Mouse (Mus musculus): Measurements from ENCODE around the gene Pck1. TPM values are rescaled to one million over a fixed set of nuclear protein-coding genes. Genes with fewer than 3 reads are reported as not detected.

The Pck1 gene
- total and polyA plus RNA-seq, 2 experiments from 2014 or later = 0.29 to 1.7 TPM

DNA sequence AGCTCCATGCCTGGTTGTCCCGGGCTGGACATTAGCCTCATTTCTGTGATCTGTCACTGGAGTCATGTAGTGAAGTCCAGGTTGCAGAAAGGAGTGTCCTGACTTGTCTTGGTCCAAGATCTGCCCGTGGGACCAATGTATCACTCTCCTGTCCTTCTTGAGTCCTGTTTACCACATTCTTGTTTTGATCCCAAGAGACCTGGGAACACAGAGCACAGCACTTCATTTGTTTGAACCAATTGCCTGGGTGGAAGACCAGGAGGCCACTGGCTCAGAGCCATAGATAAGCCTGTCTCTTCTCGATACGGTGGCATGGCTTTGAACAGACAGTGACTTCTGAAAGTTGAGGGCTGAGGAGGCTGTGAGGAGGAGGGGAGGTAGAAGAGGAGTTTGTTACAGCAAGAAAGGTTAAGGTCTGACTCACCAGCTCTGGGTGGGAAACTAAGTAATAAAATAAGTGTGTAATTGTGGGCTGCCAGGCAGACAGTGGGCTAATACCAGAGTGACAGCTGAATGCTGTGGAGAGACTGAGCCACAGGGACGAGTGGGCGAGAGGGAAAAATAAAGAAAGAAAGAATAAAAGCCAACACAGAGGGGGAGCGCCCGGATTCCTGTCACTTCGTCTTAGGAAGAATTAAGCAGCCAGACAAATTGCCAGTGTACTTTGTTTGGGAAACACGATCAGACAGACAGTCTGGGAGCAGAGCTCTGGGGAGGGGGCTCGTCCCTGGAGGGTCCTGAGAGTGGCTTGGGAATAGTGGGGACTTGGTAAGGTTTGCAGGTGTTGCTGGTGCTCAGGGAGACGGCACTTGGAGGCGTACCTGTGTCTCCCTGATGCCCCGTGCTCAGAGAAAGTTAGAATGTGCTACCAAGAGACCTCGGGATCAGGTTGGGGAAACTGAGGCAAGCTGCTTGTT lies 14.3 kb upstream of the Pck1 start:
- Histone ChIP-seq H3K4me3 (ENCODE audit: low read depth, low read length) (no peak overlapping the region), H3K27ac (ENCODE audit: low read depth) (no peak overlapping the region), H3K9ac (replicated peaks; ENCODE audit: low read depth, low read length) (no peak overlapping the region), H3K4me1 (ENCODE audit: control insufficient read depth, insufficient read depth) (0 out of 2 replicates have a peak, but pooled peaks cover 4% of the 10 kb centered on the region), H3K4me2 (ENCODE audit: low read depth, low read length) (no peak overlapping the region), H3K9me3 (replicated peaks; ENCODE audit: control insufficient read depth, low read length) (no peaks in the 10 kb centered on the region), H3K27me3 (ENCODE audit: control insufficient read depth, insufficient read depth, low read length) (peaks cover 5% of the 10 kb centered on the region; the same call in 1 of the 2 replicates), H3K36me3 (replicated peaks; ENCODE audit: control insufficient read depth, insufficient read depth, low read length) (no peaks in the 10 kb centered on the region)
- no peak for ATAC-seq (ENCODE audit: insufficient read depth, low read depth)
- 63% methylated on average over 15 of the region's 15 CpGs for WGBS
- no peak for DNase-seq (ENCODE audit: low spot score)
- no peak for TF ChIP-seq EP300 (IDR thresholded peaks at IDR 0.05; ENCODE audit: low read depth)
- TF ChIP-seq CTCF (IDR thresholded peaks at IDR 0.05; ENCODE audit: low read depth) = no peak

DNA sequence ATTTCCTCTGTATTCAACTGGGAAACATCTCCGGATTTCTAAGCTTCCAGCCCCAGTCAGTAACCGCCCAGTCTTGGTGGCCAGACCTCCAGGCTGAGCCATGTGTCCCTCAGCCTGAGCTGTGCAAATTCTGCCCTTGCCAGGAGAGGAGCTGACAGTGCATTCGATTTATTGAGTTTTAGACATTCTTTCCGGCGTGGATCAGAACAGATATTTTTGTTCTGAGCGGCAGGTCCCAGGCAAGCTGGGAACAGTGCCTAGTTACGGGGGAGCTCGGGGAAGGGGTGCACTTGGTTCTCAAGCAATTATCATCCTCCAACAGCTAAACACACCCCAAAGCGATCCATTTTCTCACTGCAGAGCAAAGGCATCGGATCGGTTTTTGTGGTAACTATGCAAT lies 9.2 kb upstream of the Pck1 start:
- 72% methylated on average over 11 of the region's 11 CpGs for WGBS
- Histone ChIP-seq H3K27ac (ENCODE audit: low read depth) (no peak overlapping the region), H3K27me3 (ENCODE audit: control insufficient read depth, insufficient read depth, low read length) (peaks cover 6% of the 10 kb centered on the region; the same call in 1 of the 2 replicates), H3K4me2 (ENCODE audit: low read depth, low read length) (no peak overlapping the region), H3K36me3 (replicated peaks; ENCODE audit: control insufficient read depth, insufficient read depth, low read length) (no peaks in the 10 kb centered on the region), H3K4me3 (ENCODE audit: low read depth, low read length) (no peak overlapping the region), H3K4me1 (ENCODE audit: control insufficient read depth, insufficient read depth) (no peaks in the 10 kb centered on the region), H3K9me3 (replicated peaks; ENCODE audit: control insufficient read depth, low read length) (no peaks in the 10 kb centered on the region), H3K9ac (replicated peaks; ENCODE audit: low read depth, low read length) (no peak overlapping the region)
- TF ChIP-seq EP300 (IDR thresholded peaks at IDR 0.05; ENCODE audit: low read depth) = no peak
- no peak for TF ChIP-seq CTCF (IDR thresholded peaks at IDR 0.05; ENCODE audit: low read depth)
- ATAC-seq (ENCODE audit: insufficient read depth, low read depth) = no peak
- no peak for DNase-seq (ENCODE audit: low spot score)

DNA sequence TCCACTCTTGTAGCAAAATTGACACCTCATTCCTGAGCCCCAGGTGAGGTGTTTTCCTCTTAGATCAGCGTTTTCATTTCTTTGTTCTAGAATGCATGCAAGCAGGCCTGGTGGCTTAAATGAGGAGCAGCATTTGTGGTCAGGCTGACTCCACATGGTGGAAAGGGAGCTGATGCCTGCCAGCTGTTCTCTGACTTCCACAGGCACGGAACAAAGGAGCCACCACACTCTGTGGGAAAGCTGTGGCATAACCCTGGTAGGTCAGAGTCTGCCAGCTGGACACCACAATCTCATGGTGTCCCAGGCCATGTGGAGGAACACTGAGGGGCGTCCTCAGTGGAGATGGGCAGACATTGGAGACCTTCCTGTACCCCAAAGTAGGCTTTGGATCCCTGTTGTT lies 7.0 kb upstream of the Pck1 start:
- 64% methylated on average over 3 of the region's 3 CpGs for WGBS
- no peak for ATAC-seq (ENCODE audit: insufficient read depth, low read depth)
- DNase-seq (ENCODE audit: low spot score) = no peak

DNA sequence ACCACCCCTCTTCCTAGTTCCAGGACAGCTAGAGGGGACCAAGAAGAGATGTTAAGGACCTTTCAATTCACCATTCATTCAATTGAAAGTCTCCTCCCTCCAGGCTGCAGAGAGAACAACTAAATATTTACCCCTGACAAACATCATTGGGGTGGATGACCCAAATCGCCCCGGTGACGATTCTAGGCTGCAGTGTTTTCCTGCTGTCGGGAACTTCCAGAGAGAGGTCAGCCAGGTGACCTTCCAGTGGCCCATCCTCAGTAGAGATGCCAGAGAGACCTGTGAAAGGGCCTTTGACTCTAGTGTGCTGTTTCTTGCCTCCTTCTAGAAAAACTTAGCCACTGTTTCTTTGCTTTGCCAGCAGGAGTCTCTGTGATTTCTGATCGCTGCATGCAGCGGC lies 6.1 kb upstream of the Pck1 start:
- H3K4me2 ChIP-seq (ENCODE audit: low read depth, low read length) = no peak overlapping the region
- no peaks in the 10 kb centered on the region for H3K36me3 ChIP-seq (replicated peaks; ENCODE audit: control insufficient read depth, insufficient read depth, low read length)
- TF ChIP-seq EP300 (IDR thresholded peaks at IDR 0.05; ENCODE audit: low read depth) = no peak
- TF ChIP-seq CTCF (IDR thresholded peaks at IDR 0.05; ENCODE audit: low read depth) = no peak
- H3K4me1 ChIP-seq (ENCODE audit: control insufficient read depth, insufficient read depth) = no peaks in the 10 kb centered on the region
- DNase-seq (ENCODE audit: low spot score) (no peak), ATAC-seq (ENCODE audit: insufficient read depth, low read depth) (no peak)
- H3K9ac ChIP-seq (replicated peaks; ENCODE audit: low read depth, low read length) = no peak overlapping the region
- no peak overlapping the region for H3K27ac ChIP-seq (ENCODE audit: low read depth)
- H3K4me3 ChIP-seq (ENCODE audit: low read depth, low read length) = no peak overlapping the region
- H3K9me3 ChIP-seq (replicated peaks; ENCODE audit: control insufficient read depth, low read length) = no peaks in the 10 kb centered on the region
- 79% methylated on average over 6 of the region's 6 CpGs for WGBS
- H3K27me3 ChIP-seq (ENCODE audit: control insufficient read depth, insufficient read depth, low read length) = peaks cover 6% of the 10 kb centered on the region; the same call in 1 of the 2 replicates

More for the DNA sequence above, 7.0 kb upstream of the Pck1 start:
- H3K27me3 ChIP-seq (ENCODE audit: control insufficient read depth, insufficient read depth, low read length) = peaks cover 6% of the 10 kb centered on the region; the same call in 1 of the 2 replicates
- no peak overlapping the region for H3K9ac ChIP-seq (replicated peaks; ENCODE audit: low read depth, low read length)
- H3K4me3 ChIP-seq (ENCODE audit: low read depth, low read length) = no peak overlapping the region
- no peaks in the 10 kb centered on the region for H3K36me3 ChIP-seq (replicated peaks; ENCODE audit: control insufficient read depth, insufficient read depth, low read length)
- H3K27ac ChIP-seq (ENCODE audit: low read depth) = no peak overlapping the region
- no peaks in the 10 kb centered on the region for H3K9me3 ChIP-seq (replicated peaks; ENCODE audit: control insufficient read depth, low read length)
- no peak for TF ChIP-seq CTCF (IDR thresholded peaks at IDR 0.05; ENCODE audit: low read depth)
- TF ChIP-seq EP300 (IDR thresholded peaks at IDR 0.05; ENCODE audit: low read depth) = no peak
- H3K4me2 ChIP-seq (ENCODE audit: low read depth, low read length) = no peak overlapping the region
- H3K4me1 ChIP-seq (ENCODE audit: control insufficient read depth, insufficient read depth) = no peaks in the 10 kb centered on the region

DNA sequence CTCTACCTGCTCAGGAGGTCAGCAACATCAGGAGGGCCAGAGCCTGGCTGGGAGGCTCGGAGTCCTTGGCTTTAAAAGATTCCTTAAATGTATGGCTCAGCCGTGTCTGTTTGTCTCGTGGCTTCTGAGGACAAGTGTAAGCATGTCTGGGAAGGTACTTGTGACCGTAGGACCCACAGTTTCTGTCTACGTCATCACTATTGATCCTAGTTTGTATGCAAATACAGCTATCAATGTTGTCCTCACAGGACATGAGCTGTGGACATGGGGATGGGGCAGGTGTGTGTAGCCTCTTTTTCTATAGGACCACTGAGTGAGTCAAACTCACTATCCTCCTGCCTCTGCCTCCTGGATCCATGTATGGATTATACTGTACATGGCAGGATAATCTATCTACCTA lies 4.8 kb upstream of the Pck1 start:
- H3K9me3 ChIP-seq (replicated peaks; ENCODE audit: control insufficient read depth, low read length) = no peaks in the 10 kb centered on the region
- WGBS = 90% methylated on average over 5 of the region's 5 CpGs
- no peaks in the 10 kb centered on the region; the same call in 1 of the 2 replicates for H3K4me1 ChIP-seq (ENCODE audit: control insufficient read depth, insufficient read depth)
- no peak overlapping the region for H3K4me2 ChIP-seq (ENCODE audit: low read depth, low read length)
- DNase-seq (ENCODE audit: low spot score) (no peak), ATAC-seq (ENCODE audit: insufficient read depth, low read depth) (no peak)
- no peak overlapping the region for H3K27ac ChIP-seq (ENCODE audit: low read depth)
- no peak for TF ChIP-seq CTCF (IDR thresholded peaks at IDR 0.05; ENCODE audit: low read depth)
- TF ChIP-seq EP300 (IDR thresholded peaks at IDR 0.05; ENCODE audit: low read depth) = no peak
- H3K9ac ChIP-seq (replicated peaks; ENCODE audit: low read depth, low read length) = no peak overlapping the region
- H3K4me3 ChIP-seq (ENCODE audit: low read depth, low read length) = no peak overlapping the region
- no peaks in the 10 kb centered on the region for H3K36me3 ChIP-seq (replicated peaks; ENCODE audit: control insufficient read depth, insufficient read depth, low read length)
- peaks cover 6% of the 10 kb centered on the region; the same call in 1 of the 2 replicates for H3K27me3 ChIP-seq (ENCODE audit: control insufficient read depth, insufficient read depth, low read length)

Data from heart, postnatal 0 days (tissue).